ENCODE assay signal across 20 mouse cellular contexts in the genomic region with DNA sequence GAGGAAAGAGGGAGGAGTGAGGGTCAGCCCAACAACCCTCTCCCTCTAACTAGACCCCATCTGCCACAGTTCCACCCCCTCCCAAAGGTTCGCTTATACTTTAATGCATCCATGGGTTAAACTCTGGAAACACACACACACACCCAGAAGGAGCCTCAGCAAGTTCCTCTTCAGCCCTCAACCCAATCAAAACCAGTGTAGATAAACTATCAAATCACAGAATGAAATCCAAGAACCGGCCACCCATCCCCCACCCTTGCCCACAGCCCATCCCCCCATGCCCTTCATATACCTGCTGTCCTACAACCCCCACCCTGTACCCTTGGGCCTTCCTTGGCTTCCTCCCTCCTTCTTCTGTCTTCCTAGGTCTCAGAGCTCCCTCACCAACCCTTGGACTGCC. TPM values are rescaled to one million over a fixed set of nuclear protein-coding genes. Genes with fewer than 3 reads are reported as not detected.
DNase-seq lines count a peak whose midpoint lies in the region; ATAC-seq and TF ChIP-seq lines count a peak whose summit lies in the region.
"Had no signal": no experiment of that assay in that cellular context is flagged by ENCODE, and none has a peak within 500 bp of the region (broad histone marks: within the 10 kb centered on the region; RNA-seq: fewer than 3 reads in every experiment).

No protein-coding gene starts in this region.

- no peaks in the 10 kb centered on the region for H3K9me3 ChIP-seq in MEL (replicated peaks; ENCODE audit: insufficient read depth, low read length)
- no peaks in the 10 kb centered on the region for H3K9me3 ChIP-seq in midbrain, embryonic 11.5 days (ENCODE audit: control insufficient read depth, low read length)

- WGBS in midbrain, embryonic 11.5 days: 87% methylated on average over 2 of the region's 2 CpGs

- TF ChIP-seq RAD21 in MEL (IDR thresholded peaks at IDR 0.05; ENCODE audit: low read depth, low read length): no peak

- H3K4me1 ChIP-seq in MEL (ENCODE audit: control insufficient read depth in 1 of 2, insufficient read depth in 2 of 2, low read length in 2 of 2): peaks cover 7 to 44% of the 10 kb centered on the region in 2 experiments
- no peaks in the 10 kb centered on the region for H3K4me1 ChIP-seq in midbrain, embryonic 11.5 days (ENCODE audit: control insufficient read depth, insufficient read depth, low read length)

- no peak overlapping the region for H3K4me2 ChIP-seq in midbrain, embryonic 11.5 days

- H3K27ac ChIP-seq in MEL (ENCODE audit: control insufficient read depth, low read depth, low read length): no peak overlapping the region
- H3K27ac ChIP-seq in midbrain, embryonic 11.5 days (ENCODE audit: low read depth, low read length): no peak overlapping the region

- peak; percentile 55 for DNase-seq in MEL (ENCODE audit: low read depth, low spot score)
- DNase-seq in midbrain, embryonic 11.5 days (ENCODE audit: low spot score, missing footprints): no peak
- DNase-seq: adrenal gland, adult 2 months; adrenal gland, adult 8-10 months; adrenal gland, postnatal 10 days; adrenal gland, postnatal 14 days; adrenal gland, postnatal 25 days; adrenal gland, postnatal 36 days; B cell, adult 2 months; cerebellum, adult 11 months; cerebellum, adult 11-12 months; cerebellum, adult 18-20 months; cerebellum, adult 2 months; cerebellum, adult 8-10 months had no signal

- H3K4me3 ChIP-seq in MEL (ENCODE audit: control insufficient read depth in 1 of 2, insufficient read depth in 1 of 2, low read depth in 2 of 2, low read length in 2 of 2): no peak overlapping the region
- no peak overlapping the region for H3K4me3 ChIP-seq in midbrain, embryonic 11.5 days (ENCODE audit: low read depth, low read length)

- no peak for TF ChIP-seq POLR2A in MEL (IDR thresholded peaks at IDR 0.05; ENCODE audit: control insufficient read depth in 1 of 2, insufficient read depth in 1 of 2, low read depth in 1 of 2, low read length in 2 of 2, poor library complexity in 1 of 2)

- no peak for ATAC-seq in midbrain, embryonic 11.5 days (ENCODE audit: low FRiP score)
- ATAC-seq: activated CD4-positive, CD25-positive, alpha-beta regulatory T cell, adult 4 months; CD4-positive, CD25-positive, alpha-beta regulatory T cell, adult 4 months; Patski had no signal

- no peak for TF ChIP-seq CTCF in MEL (IDR thresholded peaks at IDR 0.05 in 2 of 3, conservative IDR thresholded peaks at IDR 0.05 in 1 of 3; ENCODE audit: control insufficient read depth in 1 of 3, insufficient read depth in 1 of 3, low read depth in 2 of 3, low read length in 3 of 3, poor library complexity in 1 of 3, severe bottlenecking in 1 of 3)

- H3K27me3 ChIP-seq in MEL (ENCODE audit: control insufficient read depth in 1 of 2, insufficient read depth in 2 of 2, low read length in 2 of 2): no peaks in the 10 kb centered on the region
- no peaks in the 10 kb centered on the region for H3K27me3 ChIP-seq in midbrain, embryonic 11.5 days (ENCODE audit: control insufficient read depth, insufficient read depth, low read length)
- H3K27me3 ChIP-seq: CH12.LX, Patski had no signal

- no peaks in the 10 kb centered on the region for H3K79me2 ChIP-seq in MEL (ENCODE audit: control insufficient read depth, insufficient read depth, low read length, poor library complexity)

- H3K9ac ChIP-seq in MEL (ENCODE audit: control insufficient read depth, low read depth, low read length, poor library complexity, severe bottlenecking): no peak overlapping the region
- no peak overlapping the region for H3K9ac ChIP-seq in midbrain, embryonic 11.5 days (ENCODE audit: low read length)

- H3K36me3 ChIP-seq in MEL (ENCODE audit: control insufficient read depth in 1 of 2, insufficient read depth in 2 of 2, low read length in 2 of 2): peaks cover 0 to 29% of the 10 kb centered on the region in 2 experiments; a peak in 2 of 4 replicates
- H3K36me3 ChIP-seq in midbrain, embryonic 11.5 days (ENCODE audit: control insufficient read depth, insufficient read depth, low read length): no peaks in the 10 kb centered on the region
- H3K36me3 ChIP-seq: G1E had no signal

- TF ChIP-seq EP300 in MEL (IDR thresholded peaks at IDR 0.05; ENCODE audit: low read depth in 1 of 2, low read length in 2 of 2): peak; percentile 57 to 78; a peak in 3 of 4 replicates

TF ChIP-seq in MEL, 35 proteins besides CTCF, POLR2A, EP300 and RAD21:
- TF ChIP-seq TAL1 (IDR thresholded peaks at IDR 0.05; ENCODE audit: low read length) (no peak), BHLHE40 (IDR thresholded peaks at IDR 0.05; ENCODE audit: borderline replicate concordance, low read depth, low read length) (no peak), UBTF (IDR thresholded peaks at IDR 0.05; ENCODE audit: borderline replicate concordance, insufficient read depth, low read depth, low read length) (no peak), ZKSCAN1 (IDR thresholded peaks at IDR 0.05; ENCODE audit: low read depth, low read length) (no peak), KAT2A (conservative IDR thresholded peaks at IDR 0.05; ENCODE audit: low read depth, low read length) (no peak), E2F4 (IDR thresholded peaks at IDR 0.05; ENCODE audit: borderline replicate concordance, low read depth, low read length) (no peak), POLR2AphosphoS2 (IDR thresholded peaks at IDR 0.05; ENCODE audit: low read length) (no peak), CHD2 (IDR thresholded peaks at IDR 0.05; ENCODE audit: low read length) (peak; percentile 83), CHD1 (IDR thresholded peaks at IDR 0.05; ENCODE audit: low read depth, low read length) (no peak), ZMIZ1 (IDR thresholded peaks at IDR 0.05; ENCODE audit: low read depth, low read length) (no peak), SIN3A (IDR thresholded peaks at IDR 0.05; ENCODE audit: low read length) (peak; percentile 25; the same call in 1 of the 2 replicates), TCF12 (IDR thresholded peaks at IDR 0.05; ENCODE audit: low read depth, low read length) (peak; percentile 64; the same call in 1 of the 2 replicates), ETS1 (IDR thresholded peaks at IDR 0.05; ENCODE audit: low read depth, low read length) (peak; percentile 46; the same call in 1 of the 2 replicates), GATA1 (IDR thresholded peaks at IDR 0.05; ENCODE audit: low read depth, low read length) (peak; percentile 77), MXI1 (IDR thresholded peaks at IDR 0.05; ENCODE audit: low read depth, low read length) (no peak), MAFK (IDR thresholded peaks at IDR 0.05; ENCODE audit: borderline replicate concordance, low read depth, low read length) (peak; percentile 57; the same call in 1 of the 2 replicates), RCOR1 (IDR thresholded peaks at IDR 0.05; ENCODE audit: low read depth, low read length) (peak; percentile 98)

RNA-seq across cellular contexts. Expression of a gene that starts 16.8 kb away (rescaled TPM):
- 183 and 201 TPM in 2 replicates for total RNA-seq in MEL (2012; rRNA removed)
- 100 to 1,000 TPM; 276 to 330 TPM for polyA plus RNA-seq in MEL (2012; ENCODE audit: insufficient read depth in 1 of 2, insufficient read length in 2 of 2, low read depth in 1 of 2, low replicate concordance in 2 of 2, missing spikeins in 1 of 2)
- 726 and 782 TPM in 2 replicates for polyA plus RNA-seq in midbrain, embryonic 11.5 days (2014; fragmentation: Nextera tagmentation; extraction: Ambion mirVana)

RNA-seq across cellular contexts. Expression of a gene that starts 35.4 kb away (rescaled TPM):
- total RNA-seq in MEL (2012; rRNA removed): not detected in 2 replicates
- polyA plus RNA-seq in MEL (2012; ENCODE audit: insufficient read depth in 1 of 2, insufficient read length in 2 of 2, low read depth in 1 of 2, low replicate concordance in 2 of 2, missing spikeins in 1 of 2): not detected
- polyA plus RNA-seq in midbrain, embryonic 11.5 days (2014; fragmentation: Nextera tagmentation; extraction: Ambion mirVana): 4.2 and 6.0 TPM in 2 replicates
- total RNA-seq: adrenal gland, adult 18-20 months; adrenal gland, adult 8-10 months; adrenal gland, postnatal 14 days; adrenal gland, postnatal 25 days; CH12.LX had no signal
- polyA plus RNA-seq: activated CD4-positive, CD25-positive, alpha-beta regulatory T cell, adult 4 months; CD4-positive, CD25-positive, alpha-beta regulatory T cell, adult 4 months; G1E had no signal

RNA-seq across cellular contexts. Expression of a gene that starts 53.3 kb away (rescaled TPM):
- total RNA-seq in MEL (2012; rRNA removed): 60.2 and 71.6 TPM in 2 replicates
- polyA plus RNA-seq in MEL (2012; ENCODE audit: insufficient read depth in 1 of 2, insufficient read length in 2 of 2, low read depth in 1 of 2, low replicate concordance in 2 of 2, missing spikeins in 1 of 2): 10 to 100 TPM in 1 of 2 experiments, not detected in 1; 43.9 TPM
- polyA plus RNA-seq in midbrain, embryonic 11.5 days (2014; fragmentation: Nextera tagmentation; extraction: Ambion mirVana): 69.9 and 73.7 TPM in 2 replicates
